In genomic region chr11:75245372-75246330, GRCm38 (mm10) we compare ENCODE assay signal across 8 mouse cellular contexts. TPM values are rescaled to one million over a fixed set of nuclear protein-coding genes. Genes with fewer than 3 reads are reported as not detected.
DNase-seq lines count a peak whose midpoint lies in the region; ATAC-seq and TF ChIP-seq lines count a peak whose summit lies in the region.

No protein-coding gene starts in this region.

- H3K27ac ChIP-seq in hindbrain, embryonic 11.5 days (ENCODE audit: low read depth, low read length), result no peak overlapping the region
- H3K27ac ChIP-seq in lung, embryonic 14.5 days (ENCODE audit: low read depth), result peak overlapping the region; percentile 32; the same call in 1 of the 2 replicates
- no peak overlapping the region for H3K27ac ChIP-seq in stomach, embryonic 15.5 days

- no peak for TF ChIP-seq CTCF in lung, embryonic 14.5 days (IDR thresholded peaks at IDR 0.05; ENCODE audit: low read depth)

- H3K4me1 ChIP-seq in hindbrain, embryonic 11.5 days (replicated peaks; ENCODE audit: control insufficient read depth, insufficient read depth, low read length), result 0 out of 2 replicates have a peak, but pooled peaks cover 2% of the 10 kb centered on the region
- peaks cover 7% of the 10 kb centered on the region for H3K4me1 ChIP-seq in lung, embryonic 14.5 days (ENCODE audit: insufficient read depth)
- peaks cover 11% of the 10 kb centered on the region for H3K4me1 ChIP-seq in stomach, embryonic 15.5 days

- no peak overlapping the region for H3K4me3 ChIP-seq in hindbrain, embryonic 11.5 days (ENCODE audit: low read depth, low read length)
- H3K4me3 ChIP-seq in lung, embryonic 14.5 days (ENCODE audit: low read depth, low read length), result no peak overlapping the region
- no peak overlapping the region for H3K4me3 ChIP-seq in stomach, embryonic 15.5 days (replicated peaks)

- H3K36me3 ChIP-seq in hindbrain, embryonic 11.5 days (ENCODE audit: control insufficient read depth, insufficient read depth, low read length), result no peaks in the 10 kb centered on the region
- H3K36me3 ChIP-seq in lung, embryonic 14.5 days (ENCODE audit: insufficient read depth), result no peaks in the 10 kb centered on the region
- H3K36me3 ChIP-seq in stomach, embryonic 15.5 days, result no peaks in the 10 kb centered on the region

- peak; percentile 41 for DNase-seq in retina, embryonic 14.5 days (ENCODE audit: low spot score)
- no peak for DNase-seq in retina, postnatal 1 day
- peak; percentile 41 for DNase-seq in hindbrain, embryonic 11.5 days (ENCODE audit: low spot score)
- DNase-seq in lung, embryonic 14.5 days, result peak; percentile 45
- DNase-seq in urinary bladder, postnatal 14 days (ENCODE audit: low spot score), result no peak
- DNase-seq in adrenal gland, postnatal 25 days, result no peak
- DNase-seq in adrenal gland, adult 18-20 months (ENCODE audit: low spot score in 2 of 2), result no peak

- H3K27me3 ChIP-seq in hindbrain, embryonic 11.5 days (ENCODE audit: control insufficient read depth, insufficient read depth, low read length), result no peaks in the 10 kb centered on the region
- H3K27me3 ChIP-seq in lung, embryonic 14.5 days (ENCODE audit: insufficient read depth, low read length), result no peaks in the 10 kb centered on the region
- no peaks in the 10 kb centered on the region for H3K27me3 ChIP-seq in stomach, embryonic 15.5 days (replicated peaks)

- 46% methylated on average over 16 of the region's 16 CpGs for WGBS in hindbrain, embryonic 11.5 days
- WGBS in lung, embryonic 14.5 days, result 29% methylated on average over 16 of the region's 16 CpGs
- WGBS in stomach, embryonic 15.5 days, result 43% methylated on average over 16 of the region's 16 CpGs

- H3K4me2 ChIP-seq in hindbrain, embryonic 11.5 days (replicated peaks; ENCODE audit: low read depth, low read length), result no peak overlapping the region
- peak overlapping the region; percentile 12; the same call in 1 of the 2 replicates for H3K4me2 ChIP-seq in lung, embryonic 14.5 days
- no peak overlapping the region for H3K4me2 ChIP-seq in stomach, embryonic 15.5 days

- no peak overlapping the region for H3K9ac ChIP-seq in hindbrain, embryonic 11.5 days (ENCODE audit: low read depth, low read length)
- no peak overlapping the region for H3K9ac ChIP-seq in lung, embryonic 14.5 days
- H3K9ac ChIP-seq in stomach, embryonic 15.5 days, result no peak overlapping the region

- no peaks in the 10 kb centered on the region for H3K9me3 ChIP-seq in hindbrain, embryonic 11.5 days (ENCODE audit: control insufficient read depth, low read length)
- H3K9me3 ChIP-seq in lung, embryonic 14.5 days (ENCODE audit: low read depth, low read length), result no peaks in the 10 kb centered on the region
- no peaks in the 10 kb centered on the region for H3K9me3 ChIP-seq in stomach, embryonic 15.5 days

- ATAC-seq in hindbrain, embryonic 11.5 days (ENCODE audit: low FRiP score), result peak; percentile 65; the same call in 1 of the 2 replicates
- ATAC-seq in lung, embryonic 14.5 days (ENCODE audit: insufficient read depth), result peak; percentile 45
- peak; percentile 37 for ATAC-seq in stomach, embryonic 15.5 days (ENCODE audit: insufficient read depth, low FRiP score, low read depth)

RNA-seq across cellular contexts. Expression of gene Rtn4rl1, which starts 52.1 kb away (rescaled TPM):
- polyA plus RNA-seq in hindbrain, embryonic 11.5 days (2014; fragmentation: Nextera tagmentation; extraction: Ambion mirVana), result 2.4 and 2.8 TPM in 2 replicates
- polyA plus RNA-seq in lung, embryonic 14.5 days (2014; fragmentation: Nextera tagmentation; extraction: Ambion mirVana), result 1.1 and 1.5 TPM in 2 replicates
- polyA plus RNA-seq in stomach, embryonic 15.5 days (2015; fragmentation: Nextera tagmentation; extraction: Ambion mirVana), result 2.2 and 2.3 TPM in 2 replicates
- 37.8 and 42.2 TPM in 2 replicates for total RNA-seq in adrenal gland, postnatal 25 days (2021)
- total RNA-seq in adrenal gland, adult 18-20 months (2021), result 10 to 100 TPM; 27.7 to 33.2 TPM

RNA-seq across cellular contexts. Expression of gene Dph1, which starts 54.6 kb away (rescaled TPM):
- polyA plus RNA-seq in hindbrain, embryonic 11.5 days (2014; fragmentation: Nextera tagmentation; extraction: Ambion mirVana), result 14.1 and 18.8 TPM in 2 replicates
- 25.0 and 26.5 TPM in 2 replicates for polyA plus RNA-seq in lung, embryonic 14.5 days (2014; fragmentation: Nextera tagmentation; extraction: Ambion mirVana)
- 18.4 and 21.3 TPM in 2 replicates for polyA plus RNA-seq in stomach, embryonic 15.5 days (2015; fragmentation: Nextera tagmentation; extraction: Ambion mirVana)
- 29.2 and 34.4 TPM in 2 replicates for total RNA-seq in adrenal gland, postnatal 25 days (2021)
- 10 to 100 TPM; 23.4 to 34.5 TPM for total RNA-seq in adrenal gland, adult 18-20 months (2021)

Comparison
In these comparisons a context has a peak if more than half of its experiments do, and no peak if none do; other contexts are left out.
1. DNase-seq: peak in retina, embryonic 14.5 days (single experiment), hindbrain, embryonic 11.5 days (single experiment) and lung, embryonic 14.5 days (single experiment); none in retina, postnatal 1 day (single experiment), urinary bladder, postnatal 14 days (single experiment), adrenal gland, postnatal 25 days (single experiment) and adrenal gland, adult 18-20 months (0 of 2).
2. Peak in every context shown above with its lines, with median percentiles within 50 percentile points of each other: ATAC-seq.